Mouse (Mus musculus) ES-E14 (cell line): ENCODE data around the gene Ftsj3.

Source experiments
- HCFC1 ChIP-seq: IDR thresholded peaks from 2 replicates; pipeline ENCODE4 v1.6.1; 2012; ENCODE audit warnings: low read length, inconsistent platforms, borderline replicate concordance; ENCODE audit not compliant: insufficient read depth
- ZC3H11A ChIP-seq: IDR thresholded peaks from 2 replicates; pipeline ENCODE4 v1.6.1; 2012; ENCODE audit warnings: low read depth, mild to moderate bottlenecking, inconsistent platforms, low read length, borderline replicate concordance
- ZNF384 ChIP-seq: IDR thresholded peaks from 2 replicates; pipeline ENCODE4 v1.6.1; 2012; ENCODE audit warnings: low read depth, low read length, inconsistent platforms

- TF ChIP-seq ZNF384 (no peak), HCFC1 (no peak), ZC3H11A (no peak)
Measured at GRCm38 (mm10) chr11:106220603-106221002, 35.3 kb downstream of the Ftsj3 start.
